Mouse (Mus musculus) induced T-regulatory cell, adult 2 months (primary cell): Measurements from ENCODE around the gene Rnf6.
"Not testable (repeated sequence)": the region's sequence is repeated elsewhere in the genome, so short reads cannot be mapped to it uniquely, and the experiment has no call there.

Experiments
- DNase-seq: peaks from one replicate; pipeline ENCODE4 v3.0.0-alpha.2; 2012; ENCODE audit warnings: low read depth

The Rnf6 gene

DNA sequence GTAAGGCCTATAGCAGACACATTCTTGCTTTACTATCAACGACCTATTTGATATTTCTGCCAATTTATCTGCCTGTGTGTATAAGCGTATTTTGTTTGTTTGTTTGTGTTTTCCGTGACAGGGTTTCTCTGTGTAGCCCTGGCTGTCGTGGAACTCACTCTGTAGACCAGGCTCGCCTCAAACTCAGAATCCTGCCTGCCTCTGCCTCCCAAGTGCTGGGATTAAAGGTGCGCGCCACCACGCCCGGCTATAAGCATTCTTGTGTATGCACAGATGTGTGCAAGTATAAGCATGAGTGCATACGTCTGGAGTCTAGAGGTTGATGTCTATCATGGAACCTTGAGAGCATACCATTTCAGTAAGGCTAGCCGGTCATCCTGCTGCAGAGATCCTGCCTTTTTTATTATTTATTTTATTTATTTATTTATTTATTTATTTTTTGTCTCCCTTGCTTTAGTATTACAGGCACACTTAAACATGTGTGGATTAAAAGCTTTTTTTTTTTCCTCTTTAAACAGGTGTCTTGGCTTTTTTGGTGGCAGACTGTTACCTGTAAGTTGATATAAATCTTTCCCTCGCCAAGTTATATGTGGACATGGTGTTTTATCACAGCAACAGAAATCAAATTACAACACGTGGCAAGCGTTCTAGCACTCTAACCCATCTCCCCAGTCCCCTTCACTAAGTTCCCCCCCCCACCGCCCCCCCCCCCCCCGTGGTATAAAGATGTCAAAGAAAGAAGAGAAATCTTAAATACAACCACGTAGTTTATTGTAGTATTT, 8.7 kb upstream of the Rnf6 start:
- DNase-seq, result no peak

DNA sequence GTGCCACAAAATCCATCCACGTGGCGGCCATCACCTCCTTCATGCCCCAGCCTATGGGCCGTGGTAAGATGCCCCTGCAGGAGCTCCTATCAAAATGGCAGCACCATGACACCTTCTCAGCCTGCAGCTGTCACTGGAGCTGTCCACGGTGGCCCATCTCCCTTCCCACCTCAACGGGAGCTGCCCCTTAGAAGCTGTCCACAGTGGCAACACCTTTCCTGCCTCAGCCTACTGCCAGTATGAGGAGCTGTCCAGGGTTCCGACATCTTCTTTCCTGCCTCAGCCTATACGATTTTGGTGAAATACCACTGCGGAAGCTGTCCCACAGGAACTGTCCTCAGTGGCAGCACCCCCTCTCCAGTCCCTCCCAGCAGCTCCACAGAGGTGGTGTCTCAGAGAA, 6.1 kb upstream of the Rnf6 start:
- no peak for DNase-seq

DNA sequence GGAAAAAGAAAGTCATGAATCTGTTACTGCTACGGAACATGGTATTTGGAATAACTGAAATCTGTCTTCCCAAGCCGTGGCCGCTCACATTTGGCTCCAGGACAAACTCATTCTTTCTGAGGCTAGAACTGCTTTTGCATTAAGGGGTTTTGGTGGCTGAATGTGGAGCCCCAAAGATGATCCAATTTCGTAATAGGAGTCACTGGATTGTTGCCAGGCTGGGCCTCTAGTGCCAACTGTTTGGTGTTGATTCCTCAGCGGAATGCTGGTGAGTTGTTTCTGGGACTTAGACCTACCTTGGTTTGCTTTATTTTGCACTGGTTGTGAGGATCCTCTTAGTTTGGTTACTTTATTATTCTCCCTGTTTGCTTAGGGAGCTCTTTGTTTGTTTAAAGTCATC, 2.4 kb upstream of the Rnf6 start:
- no peak for DNase-seq

DNA sequence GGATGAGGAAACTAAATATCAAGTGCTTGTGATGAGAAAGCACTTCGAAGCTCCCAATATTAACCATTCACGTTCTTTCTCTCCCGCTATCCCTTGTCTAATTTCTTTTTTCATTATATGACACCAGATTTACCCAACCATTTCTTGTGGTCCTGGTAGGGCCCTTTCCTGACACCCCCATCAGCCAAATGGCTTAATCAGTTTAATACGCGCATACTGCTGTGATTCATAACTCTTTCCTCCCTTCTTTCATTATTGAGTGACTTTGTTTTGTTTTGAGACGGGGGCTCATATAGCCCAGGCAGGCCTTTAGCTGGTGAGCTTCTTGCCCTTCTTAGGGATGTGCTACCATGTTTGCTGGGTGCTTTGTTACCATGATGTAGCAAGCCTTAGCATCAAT, 367 bp upstream of the Rnf6 start:
- no peak for DNase-seq

DNA sequence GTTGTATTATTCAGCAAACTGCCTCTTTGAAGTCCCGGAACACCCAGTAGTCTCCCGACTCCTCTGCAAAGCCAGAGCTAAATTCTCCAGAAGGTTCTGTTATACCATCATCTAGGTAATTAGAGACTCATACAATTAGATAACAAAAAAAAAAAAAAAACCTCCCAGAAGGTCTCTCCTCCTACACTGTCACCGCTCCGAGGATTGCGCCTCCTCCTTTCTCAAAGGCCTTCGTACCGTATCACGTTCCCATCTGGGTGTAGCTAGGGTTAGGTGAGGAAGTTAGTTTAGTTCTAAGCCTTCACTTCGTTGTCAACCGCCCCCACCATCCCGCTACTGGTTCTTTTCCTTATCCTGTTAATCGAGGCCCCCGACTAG, 865 bp downstream of the Rnf6 start:
- no peak for DNase-seq

DNA sequence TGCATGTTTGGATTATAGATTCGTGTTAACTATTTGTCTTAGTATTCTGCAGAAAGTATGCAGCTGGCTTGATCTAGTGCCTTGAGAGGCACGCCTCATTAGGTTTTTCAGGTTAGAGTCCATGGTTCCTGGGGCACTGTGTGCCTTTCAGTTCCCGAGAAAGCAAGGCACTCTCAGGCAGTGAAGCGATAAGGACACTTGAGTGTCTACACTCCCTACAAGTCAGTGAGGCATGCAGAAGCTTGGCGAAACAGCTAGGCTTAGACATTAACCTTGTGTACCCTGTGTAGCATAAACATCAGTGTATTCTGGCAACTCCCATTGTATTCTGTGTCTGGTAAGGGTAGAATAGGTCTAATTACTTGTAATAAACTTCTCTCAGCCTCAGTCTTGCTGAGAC, 15.8 kb downstream of the Rnf6 start:
- no peak for DNase-seq

DNA sequence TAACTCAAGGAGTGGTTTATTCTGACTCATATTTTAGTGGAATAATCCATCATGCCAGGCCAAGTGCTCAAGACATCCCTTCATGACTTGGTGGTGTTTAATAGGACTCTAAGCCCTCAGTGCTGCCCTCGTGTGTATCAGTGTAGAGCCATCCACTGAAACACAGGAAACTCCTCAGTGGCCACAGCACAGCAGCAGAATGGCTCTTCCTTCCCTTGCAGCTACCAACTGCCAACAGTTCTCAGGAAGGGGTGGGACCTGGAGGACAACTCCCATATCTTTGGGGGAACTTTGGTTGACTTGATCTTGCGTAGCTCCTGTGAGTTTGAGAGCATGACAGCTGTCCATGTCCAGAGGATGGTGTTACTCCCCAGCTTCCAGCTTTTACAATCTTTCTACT, 17.4 kb downstream of the Rnf6 start:
- no peak for DNase-seq

DNA sequence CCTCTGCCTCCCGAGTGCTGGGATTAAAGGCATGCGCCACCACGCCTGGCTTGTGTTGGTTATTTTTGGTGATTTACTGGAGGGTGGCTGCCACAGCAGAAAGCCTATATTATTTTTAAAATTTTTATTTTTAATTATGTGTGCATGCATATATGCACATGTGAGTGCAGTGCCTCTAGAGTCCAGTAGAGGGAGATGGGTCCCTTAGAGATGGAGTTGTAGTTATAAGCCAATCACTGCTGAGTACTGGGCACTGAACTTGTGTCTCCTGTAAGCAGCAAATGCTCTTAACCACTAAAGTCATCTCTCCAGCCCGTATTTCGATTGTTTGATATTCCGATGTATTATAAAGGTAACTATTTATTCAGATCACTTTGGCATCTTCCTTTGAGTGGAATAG, 20.8 kb downstream of the Rnf6 start:
- DNase-seq, result peak; percentile 21

DNA sequence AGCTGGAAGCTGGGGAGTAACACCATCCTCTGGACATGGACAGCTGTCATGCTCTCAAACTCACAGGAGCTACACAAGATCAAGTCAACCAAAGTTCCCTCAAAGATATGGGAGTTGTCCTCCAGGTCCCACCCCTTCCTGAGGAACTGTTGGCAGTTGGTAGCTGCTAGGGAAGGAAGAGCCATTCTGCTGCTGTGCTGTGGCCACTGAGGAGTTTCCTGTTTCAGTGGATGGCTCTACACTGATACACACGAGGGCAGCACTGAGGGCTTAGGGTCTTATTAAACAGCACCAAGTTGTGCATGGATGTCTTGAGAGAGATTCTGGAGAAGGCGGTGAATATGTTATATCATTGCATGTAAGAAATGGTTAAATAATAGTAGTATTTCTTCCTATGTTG, 21.8 kb downstream of the Rnf6 start:
- no peak for DNase-seq

DNA sequence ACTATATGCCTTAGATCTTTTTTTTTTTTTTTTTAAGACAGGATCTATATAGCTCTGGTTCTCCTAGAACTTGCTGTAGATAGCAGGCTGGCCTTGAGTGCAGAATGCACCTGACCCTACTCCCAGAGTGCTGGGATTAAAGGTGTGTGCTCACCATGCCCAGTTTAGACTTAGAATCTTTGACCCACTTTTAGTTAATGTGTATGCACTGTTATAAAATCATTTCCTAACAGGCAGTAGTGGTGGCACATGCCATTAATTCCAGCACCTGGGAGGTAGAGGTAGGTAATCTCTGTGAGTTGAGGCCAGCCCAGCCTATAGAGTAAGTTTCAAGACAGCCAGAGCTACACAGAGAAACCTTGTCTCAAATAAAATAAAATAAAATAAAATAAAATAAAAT, 22.3 kb downstream of the Rnf6 start:
- no peak for DNase-seq

DNA sequence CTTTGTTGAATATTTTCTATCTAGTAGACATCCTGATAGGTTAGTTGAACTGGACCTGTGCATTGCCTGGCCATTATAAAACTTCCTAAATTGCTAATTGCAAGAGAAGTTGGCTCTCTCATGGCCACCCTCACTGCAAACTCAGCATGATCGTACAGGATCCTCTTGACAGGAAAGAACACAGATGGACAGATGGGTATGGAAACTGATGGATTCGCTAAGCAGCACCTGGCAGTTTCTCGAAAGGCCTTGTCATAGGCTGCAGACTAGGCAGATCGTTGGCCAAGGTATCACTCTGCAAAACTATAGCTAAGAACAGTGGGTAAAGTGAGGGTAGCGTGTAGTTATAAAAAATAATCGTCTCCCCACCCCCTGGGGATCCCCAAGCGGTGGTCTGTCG, 28.0 kb downstream of the Rnf6 start:
- DNase-seq, result no peak

DNA sequence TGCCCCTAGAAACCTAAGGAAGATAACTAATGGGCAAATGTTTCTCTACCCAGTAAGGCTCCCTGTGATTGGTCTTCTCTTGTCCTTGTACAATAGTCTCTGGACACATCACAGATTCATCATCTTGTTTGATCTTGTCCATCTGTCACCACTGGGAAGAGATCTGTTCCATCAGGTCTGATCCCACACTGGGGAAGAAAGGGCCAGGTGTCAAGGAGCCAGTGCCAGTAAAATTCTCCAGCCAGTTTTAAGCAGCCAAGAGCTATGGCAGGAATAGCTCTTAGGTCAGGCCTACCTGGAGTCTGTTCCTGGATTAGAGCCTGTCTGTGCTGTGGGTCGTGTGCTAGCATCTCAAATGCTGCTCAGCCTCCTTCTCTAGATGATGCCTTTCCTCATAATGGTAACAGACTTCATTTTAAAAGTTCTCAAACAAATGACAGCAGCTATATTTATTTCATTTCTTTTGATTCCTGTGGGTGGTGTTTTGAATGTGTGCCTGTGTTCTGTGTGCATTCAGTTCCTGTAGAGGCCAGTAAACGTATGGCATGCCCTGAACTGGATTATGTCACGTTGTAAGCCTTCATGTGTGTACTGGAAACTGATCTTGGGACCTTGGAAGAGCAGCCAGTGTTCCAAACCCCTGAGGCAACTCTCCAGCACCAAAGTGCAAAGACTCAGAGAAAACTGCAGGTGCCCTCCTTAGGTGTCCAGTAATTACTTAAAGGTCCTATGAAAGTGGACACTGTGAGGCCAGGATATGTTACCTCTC, 30.7 kb downstream of the Rnf6 start:
- no peak for DNase-seq

DNA sequence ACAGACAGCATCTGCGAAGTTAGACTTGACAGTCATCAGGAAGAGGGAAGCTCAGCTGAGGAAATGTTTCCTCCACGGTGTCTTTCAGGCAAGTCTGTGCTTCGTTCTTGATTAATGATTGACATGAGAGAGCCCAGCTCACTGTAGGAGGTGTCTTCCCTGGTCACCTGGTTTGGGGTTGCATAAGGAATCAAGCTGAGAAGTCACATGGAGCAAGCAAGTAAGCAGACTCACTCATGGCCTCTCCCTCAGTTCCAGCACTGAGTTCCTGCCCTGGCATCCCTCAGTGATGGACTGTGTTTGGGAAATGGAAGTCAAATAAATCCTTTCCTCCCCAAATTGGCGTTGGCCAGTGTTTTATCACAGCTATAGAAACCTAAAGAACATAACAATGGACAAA, 31.3 kb downstream of the Rnf6 start:
- DNase-seq, result no peak

DNA sequence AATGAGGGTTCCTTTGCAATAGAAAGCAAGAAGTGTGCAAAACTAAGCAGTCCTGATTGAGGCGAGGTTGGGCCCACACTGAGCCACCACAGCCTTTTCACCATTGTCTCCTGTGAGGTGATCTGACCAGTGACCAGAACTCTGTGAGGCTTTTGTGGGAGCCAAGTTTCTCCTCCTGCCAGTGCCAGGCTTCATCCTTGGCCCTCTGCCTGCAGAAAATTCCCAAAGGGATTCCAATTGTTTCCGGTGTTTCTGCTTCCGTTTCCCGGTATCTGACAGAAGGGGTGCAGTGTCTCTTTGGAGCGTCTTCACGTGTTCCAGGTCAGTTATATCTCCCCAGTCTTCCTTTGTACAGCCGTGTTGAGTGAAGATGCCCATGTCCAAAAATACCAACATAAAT, 32.6 kb downstream of the Rnf6 start:
- DNase-seq, result no peak

DNA sequence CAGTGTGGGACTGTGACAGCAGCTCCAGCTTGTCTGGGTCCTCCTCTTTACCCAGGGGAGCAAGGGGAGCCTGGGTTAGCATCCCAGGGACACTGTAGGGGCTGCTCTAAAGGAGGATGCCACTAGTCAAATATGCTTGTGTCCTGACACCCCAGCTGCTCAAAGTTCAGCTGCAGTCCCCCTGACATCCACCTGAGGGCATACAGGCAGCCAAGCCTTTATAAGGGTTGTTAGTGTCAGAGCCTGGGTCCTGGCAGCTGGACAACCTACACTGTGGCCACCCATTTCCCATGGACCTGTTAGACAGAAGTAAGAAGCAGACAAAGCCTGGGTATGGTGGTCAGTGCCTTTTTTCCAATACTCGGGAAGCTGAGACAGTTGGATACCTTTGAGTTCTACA, 33.2 kb downstream of the Rnf6 start:
- DNase-seq, result no peak

DNA sequence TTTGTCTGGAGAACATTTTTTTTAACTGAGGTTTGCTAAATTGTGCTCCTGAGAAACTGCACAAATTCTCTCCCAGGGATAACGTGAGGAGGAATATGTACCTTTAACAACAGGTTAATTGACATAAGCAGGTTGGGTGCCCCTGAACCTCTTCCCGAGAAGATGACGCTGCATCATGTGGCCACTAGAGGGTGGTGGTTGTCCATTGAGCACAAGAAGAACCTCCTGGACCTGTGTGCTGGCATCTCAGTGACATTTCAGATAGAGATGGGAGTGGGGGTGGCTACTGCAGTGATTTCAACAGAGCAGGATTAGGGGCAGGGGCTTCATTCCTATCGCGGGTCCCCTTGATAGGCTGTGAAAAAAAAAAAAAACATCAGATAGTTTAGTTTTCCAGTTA, 33.9 kb downstream of the Rnf6 start:
- peak; percentile 67 for DNase-seq

DNA sequence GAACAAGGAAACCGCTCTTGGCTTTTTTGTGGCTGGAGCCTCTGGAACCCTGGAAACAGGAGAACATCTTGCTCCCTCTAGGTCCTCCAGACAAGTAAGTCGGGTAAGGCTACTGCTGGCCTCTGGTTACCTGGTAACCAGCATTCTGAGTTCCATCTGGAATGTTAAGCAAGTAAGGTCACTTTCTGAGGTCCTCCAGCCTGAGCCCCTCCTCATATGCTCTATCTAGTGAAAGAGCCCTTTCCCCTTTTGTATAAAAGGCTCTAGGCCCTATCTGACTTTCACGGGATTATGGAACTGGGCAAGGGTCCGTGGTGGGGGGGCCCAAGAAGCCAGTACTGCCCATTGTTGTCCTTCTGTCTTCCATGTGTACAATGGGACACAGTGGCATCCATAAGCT, 36.2 kb downstream of the Rnf6 start, which contains the start of gene 1700001J03Rik:
TSS of gene 1700001J03Rik (minus strand) at position 101 of the 400 bp plus-strand sequence.
- not testable (repeated sequence) for DNase-seq

DNA sequence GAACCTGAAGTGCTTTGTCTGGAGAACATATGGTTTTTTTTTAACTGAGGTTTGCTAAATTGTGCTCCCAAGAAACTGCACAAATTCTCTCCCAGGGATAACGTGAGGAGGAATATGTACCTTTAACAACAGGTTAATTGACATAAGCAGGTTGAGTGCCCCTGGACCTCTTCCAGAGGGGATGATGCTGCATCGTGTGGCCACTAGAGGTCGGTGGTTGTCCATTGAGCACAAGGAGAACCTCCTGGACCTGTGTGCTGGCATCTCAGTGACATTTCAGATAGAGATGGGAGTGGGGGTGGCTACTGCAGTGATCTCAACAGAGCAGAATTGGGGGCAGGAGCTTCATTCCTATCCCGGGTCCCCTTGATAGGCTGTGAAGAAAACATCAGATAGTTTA, 48.6 kb downstream of the Rnf6 start:
- DNase-seq, result peak; percentile 13

DNA sequence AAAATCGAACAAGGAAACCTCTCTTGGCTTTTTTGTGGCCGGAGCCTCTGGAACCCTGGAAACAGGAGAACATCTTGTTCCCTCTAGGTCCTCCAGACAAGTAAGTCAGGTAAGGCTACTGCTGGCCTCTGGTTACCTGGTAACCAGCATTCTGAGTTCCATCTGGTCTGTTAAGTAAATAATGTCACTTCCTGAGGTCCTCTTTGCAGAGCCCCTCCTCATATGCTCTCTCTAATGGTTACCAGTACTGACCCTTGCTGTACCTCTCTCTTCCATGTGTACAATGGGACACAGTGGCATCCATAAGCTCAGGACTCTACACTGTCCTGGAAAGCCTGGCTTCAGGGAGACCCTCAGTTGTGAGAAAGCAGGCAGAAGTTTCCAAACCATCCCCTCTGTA, 50.7 kb downstream of the Rnf6 start, which contains the start of gene Gm6309:
TSS of gene Gm6309 (minus strand) at position 101 of the 400 bp plus-strand sequence.
- DNase-seq, result not testable (repeated sequence)

DNA sequence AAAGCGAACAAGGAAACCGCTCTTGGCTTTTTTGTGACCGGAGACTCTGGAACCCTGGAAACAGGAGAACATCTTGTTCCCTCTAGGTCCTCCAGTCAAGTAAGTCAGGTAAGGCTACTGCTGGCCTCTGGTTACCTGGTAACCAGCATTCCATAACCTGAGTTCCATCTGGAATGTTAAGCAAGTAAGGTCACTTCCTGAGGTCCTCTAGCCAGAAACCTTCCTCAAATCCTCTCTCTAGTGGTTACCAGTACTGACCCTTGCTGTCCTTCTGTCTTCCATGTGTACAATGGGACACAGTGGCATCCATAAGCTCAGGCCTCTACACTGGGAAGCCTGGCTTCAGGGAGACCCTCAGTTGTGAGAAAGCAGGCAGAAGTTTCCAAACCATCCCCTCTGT, 60.9 kb downstream of the Rnf6 start, which contains the start of gene Gm5565:
TSS of gene Gm5565 (minus strand) at position 101 of the 400 bp plus-strand sequence.
- DNase-seq, result not testable (repeated sequence)
